Mouse (Mus musculus) embryonic facial prominence, embryonic 13.5 days (tissue): ENCODE measurements around the gene Mlycd. TPM values are rescaled to one million over a fixed set of nuclear protein-coding genes. Genes with fewer than 3 reads are reported as not detected.

ENCODE experiments used
- ATAC-seq: fragments of 200-750 bp; cut with Nextera tagmentation; 2 replicates; pipeline ENCODE4 v1.8.0; 2017; ENCODE audit warnings: low read depth; ENCODE audit not compliant: insufficient number of reproducible peaks, insufficient read depth, low FRiP score, low TSS enrichment
- H3K27ac ChIP-seq: fragments of 300-500 bp; sonication (generic); 2 replicates; pipeline ENCODE4 v1.5.1; 2015; ENCODE audit warnings: moderate library complexity, mild to moderate bottlenecking, inconsistent platforms
- H3K27me3 ChIP-seq: fragments of 300-500 bp; sonication (generic); 2 replicates; pipeline ENCODE4 v1.6.1; 2015; ENCODE audit warnings: mild to moderate bottlenecking, inconsistent platforms
- H3K36me3 ChIP-seq: fragments of 300-500 bp; sonication (generic); 2 replicates; pipeline ENCODE4 v1.6.1; 2015; ENCODE audit warnings: mild to moderate bottlenecking, inconsistent platforms
- H3K4me1 ChIP-seq: fragments of 300-500 bp; sonication (generic); 2 replicates; pipeline ENCODE4 v1.6.1; 2015; ENCODE audit warnings: inconsistent platforms
- H3K4me2 ChIP-seq: fragments of 300-500 bp; sonication (generic); 2 replicates; pipeline ENCODE4 v1.6.1; 2015; ENCODE audit warnings: moderate library complexity, mild to moderate bottlenecking, inconsistent platforms
- H3K4me3 ChIP-seq: fragments of 300-500 bp; sonication (generic); 2 replicates; pipeline ENCODE4 v1.5.1; 2015; ENCODE audit warnings: mild to moderate bottlenecking, inconsistent platforms
- H3K9ac ChIP-seq: fragments of 300-500 bp; sonication (generic); 2 replicates; pipeline ENCODE4 v1.6.1; 2015; ENCODE audit warnings: mild to moderate bottlenecking, inconsistent platforms
- H3K9me3 ChIP-seq: fragments of 300-500 bp; sonication (generic); 2 replicates; pipeline ENCODE4 v1.6.1; 2016; ENCODE audit warnings: inconsistent platforms
- WGBS: fragments of 180-500 bp; shearing (Covaris S2); methylation state at CpG from one replicate; pipeline ENCODE4 v1.1.7; 2015; ENCODE audit warnings: mixed read lengths; 5-methylcytosine and 5-hydroxymethylcytosine counted together
- polyA plus RNA-seq: library from polyadenylated mRNA; unstranded; fragments of >200 nt; fragmentation: Nextera tagmentation; extraction: Ambion mirVana; gene quantifications from 2 replicates; pipeline ENCODE4 v1.2.1, GENCODE M21; 2015

Gene Mlycd
- polyA plus RNA-seq, 1 experiment from 2014 or later, result 11.0 TPM

GRCm38 (mm10) chr8:119404648-119405047 lies 10.0 kb downstream of the Mlycd start:
- 94% methylated on average over 5 of the region's 5 CpGs for WGBS
- H3K4me3 ChIP-seq, result no peak overlapping the region
- H3K9me3 ChIP-seq, result no peaks in the 10 kb centered on the region
- peaks cover 61% of the 10 kb centered on the region for H3K36me3 ChIP-seq
- no peaks in the 10 kb centered on the region for H3K4me1 ChIP-seq
- no peak overlapping the region for H3K4me2 ChIP-seq
- H3K27ac ChIP-seq, result no peak overlapping the region
- H3K9ac ChIP-seq, result no peak overlapping the region
- ATAC-seq, result no peak
- no peaks in the 10 kb centered on the region for H3K27me3 ChIP-seq

GRCm38 (mm10) chr8:119408311-119408710 lies 13.6 kb downstream of the Mlycd start:
- Histone ChIP-seq H3K27me3 (no peaks in the 10 kb centered on the region; the same call in 1 of the 2 replicates), H3K9ac (no peak overlapping the region), H3K36me3 (peaks cover 64% of the 10 kb centered on the region), H3K9me3 (no peaks in the 10 kb centered on the region), H3K27ac (no peak overlapping the region), H3K4me2 (no peak overlapping the region), H3K4me3 (no peak overlapping the region), H3K4me1 (peaks cover 4% of the 10 kb centered on the region; the same call in 1 of the 2 replicates)
- 87% methylated on average over 8 of the region's 8 CpGs for WGBS
- ATAC-seq, result no peak

- H3K9ac ChIP-seq, result no peak overlapping the region
- no peak overlapping the region for H3K27ac ChIP-seq
- WGBS, result 56% methylated on average over 10 of the region's 10 CpGs
- no peaks in the 10 kb centered on the region for H3K9me3 ChIP-seq
- no peak for ATAC-seq
- H3K4me3 ChIP-seq, result no peak overlapping the region
- peaks cover 7% of the 10 kb centered on the region for H3K4me1 ChIP-seq
- H3K36me3 ChIP-seq, result peaks cover 42% of the 10 kb centered on the region
- H3K4me2 ChIP-seq, result no peak overlapping the region
- peaks cover 5% of the 10 kb centered on the region; the same call in 1 of the 2 replicates for H3K27me3 ChIP-seq
These were observed 17.5 kb downstream of the Mlycd start for GRCm38 (mm10) chr8:119412037-119412734.

- peaks cover 5% of the 10 kb centered on the region; the same call in 1 of the 2 replicates for H3K27me3 ChIP-seq
- 9% methylated on average over 18 of the region's 18 CpGs for WGBS
These were observed 18.2 kb downstream of the Mlycd start for GRCm38 (mm10) chr8:119412735-119413498.

GRCm38 (mm10) chr8:119413605-119414004 lies 18.9 kb downstream of the Mlycd start:
- 82% methylated on average over 10 of the region's 10 CpGs for WGBS
- Histone ChIP-seq H3K27me3 (peaks cover 5% of the 10 kb centered on the region; the same call in 1 of the 2 replicates), H3K4me2 (no peak overlapping the region), H3K9ac (no peak overlapping the region), H3K4me3 (no peak overlapping the region), H3K36me3 (peaks cover 28% of the 10 kb centered on the region), H3K4me1 (peaks cover 7% of the 10 kb centered on the region), H3K27ac (no peak overlapping the region), H3K9me3 (no peaks in the 10 kb centered on the region)
- ATAC-seq, result no peak

More at GRCm38 (mm10) chr8:119412735-119413498, 18.2 kb downstream of the Mlycd start:
- H3K9me3 ChIP-seq, result no peaks in the 10 kb centered on the region
- H3K4me2 ChIP-seq, result peak overlapping the region; percentile 62
- H3K4me1 ChIP-seq, result peaks cover 7% of the 10 kb centered on the region
- no peak overlapping the region for H3K27ac ChIP-seq
- H3K4me3 ChIP-seq, result peak overlapping the region; percentile 26; the same call in 1 of the 2 replicates
- peaks cover 34% of the 10 kb centered on the region for H3K36me3 ChIP-seq
- 0 out of 2 replicates have a peak, but pooled peaks have one; percentile 17 for ATAC-seq
- peak overlapping the region; percentile 71 for H3K9ac ChIP-seq

- Histone ChIP-seq H3K36me3 (no peaks in the 10 kb centered on the region), H3K27me3 (no peaks in the 10 kb centered on the region), H3K4me1 (peaks cover 31% of the 10 kb centered on the region), H3K27ac (no peak overlapping the region), H3K4me2 (no peak overlapping the region), H3K4me3 (no peak overlapping the region), H3K9ac (no peak overlapping the region), H3K9me3 (no peaks in the 10 kb centered on the region)
- WGBS, result 53% methylated on average over 7 of the region's 7 CpGs
- ATAC-seq, result no peak
These were observed 25.6 kb downstream of the Mlycd start for GRCm38 (mm10) chr8:119420318-119420717.

GRCm38 (mm10) chr8:119421603-119422122 lies 27.0 kb downstream of the Mlycd start:
- Histone ChIP-seq H3K27me3 (no peaks in the 10 kb centered on the region), H3K9ac (peak overlapping the region; percentile 44; the same call in 1 of the 2 replicates), H3K4me3 (no peak overlapping the region), H3K4me2 (no peak overlapping the region), H3K4me1 (peaks cover 28% of the 10 kb centered on the region), H3K9me3 (no peaks in the 10 kb centered on the region), H3K27ac (peak overlapping the region; percentile 13; the same call in 1 of the 2 replicates), H3K36me3 (no peaks in the 10 kb centered on the region)
- WGBS, result 50% methylated on average over 9 of the region's 9 CpGs
- no peak for ATAC-seq

- H3K4me3 ChIP-seq, result no peak overlapping the region
- no peak for ATAC-seq
- no peaks in the 10 kb centered on the region for H3K36me3 ChIP-seq
- H3K9me3 ChIP-seq, result no peaks in the 10 kb centered on the region
- whole genome bisulfite sequencing, result 63% methylated on average over 9 of the region's 9 CpGs
- peak overlapping the region; percentile 13; the same call in 1 of the 2 replicates for H3K27ac ChIP-seq
- H3K4me2 ChIP-seq, result no peak overlapping the region
- peaks cover 28% of the 10 kb centered on the region for H3K4me1 ChIP-seq
- no peaks in the 10 kb centered on the region for H3K27me3 ChIP-seq
- peak overlapping the region; percentile 44; the same call in 1 of the 2 replicates for H3K9ac ChIP-seq
These were observed 27.5 kb downstream of the Mlycd start for GRCm38 (mm10) chr8:119422123-119422711.

- ATAC-seq, result no peak; the same call in 1 of the 2 replicates
- Histone ChIP-seq H3K4me1 (peaks cover 28% of the 10 kb centered on the region), H3K9me3 (no peaks in the 10 kb centered on the region), H3K36me3 (no peaks in the 10 kb centered on the region), H3K4me2 (no peak overlapping the region), H3K27me3 (no peaks in the 10 kb centered on the region), H3K4me3 (no peak overlapping the region), H3K9ac (no peak overlapping the region), H3K27ac (0 out of 2 replicates have a peak overlapping the region, but pooled peaks have one; percentile 2)
- WGBS, result 52% methylated on average over 9 of the region's 9 CpGs
These were observed 29.0 kb downstream of the Mlycd start for GRCm38 (mm10) chr8:119423631-119424141.

- Histone ChIP-seq H3K9ac (no peak overlapping the region), H3K27me3 (no peaks in the 10 kb centered on the region), H3K4me1 (peaks cover 26% of the 10 kb centered on the region), H3K4me3 (no peak overlapping the region), H3K36me3 (no peaks in the 10 kb centered on the region), H3K4me2 (no peak overlapping the region), H3K9me3 (no peaks in the 10 kb centered on the region), H3K27ac (0 out of 2 replicates have a peak overlapping the region, but pooled peaks have one; percentile 2)
- WGBS, result 86% methylated on average over 10 of the region's 10 CpGs
- no peak for ATAC-seq
These were observed 29.6 kb downstream of the Mlycd start for GRCm38 (mm10) chr8:119424199-119424733.

- no peaks in the 10 kb centered on the region for H3K36me3 ChIP-seq
- peaks cover 30% of the 10 kb centered on the region for H3K4me1 ChIP-seq
- no peaks in the 10 kb centered on the region for H3K9me3 ChIP-seq
- H3K27ac ChIP-seq, result 0 out of 2 replicates have a peak overlapping the region, but pooled peaks have one; percentile 2
- no peak overlapping the region for H3K4me2 ChIP-seq
- H3K9ac ChIP-seq, result no peak overlapping the region
- H3K4me3 ChIP-seq, result no peak overlapping the region
- ATAC-seq, result no peak
- H3K27me3 ChIP-seq, result no peaks in the 10 kb centered on the region
- WGBS, result 74% methylated on average over 10 of the region's 10 CpGs
These were observed 30.1 kb downstream of the Mlycd start for GRCm38 (mm10) chr8:119424740-119425139.
